Mouse (Mus musculus): Measurements from ENCODE around the gene Plekhg3.

Plekhg3 gene

DNA sequence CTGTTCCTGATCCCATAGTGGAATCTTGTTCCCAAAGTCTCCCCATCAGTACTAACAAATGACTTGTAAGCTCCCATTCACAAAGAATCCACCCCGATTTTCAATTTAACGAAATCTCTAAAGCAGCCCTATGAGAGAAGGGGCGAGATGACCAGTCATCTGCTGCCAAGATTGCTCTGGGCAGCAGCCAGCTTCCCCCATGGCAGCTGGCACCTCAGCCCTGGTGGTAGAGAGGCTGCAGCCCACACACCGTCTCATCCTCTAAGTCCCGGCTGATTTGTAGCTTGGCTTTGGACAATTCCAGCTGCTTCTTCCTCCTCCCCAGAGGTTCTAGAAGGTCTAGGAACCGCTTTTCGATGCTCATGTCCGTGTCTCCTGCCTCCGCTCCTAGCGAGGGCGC is 77.5 kb downstream of the Plekhg3 start:
- in situ Hi-C loops (cut with MboI; ENCODE audit: unreplicated experiment in 2 of 2), result no loop called here

GRCm38 (mm10) chr12:76608997-76609565 is 78.4 kb downstream of the Plekhg3 start:
- in situ Hi-C loops (cut with MboI; ENCODE audit: unreplicated experiment in 2 of 2), result no loop called here

- in situ Hi-C loops (cut with MboI; ENCODE audit: unreplicated experiment in 2 of 2), result no loop called here
Measured at GRCm38 (mm10) chr12:76612621-76613020, 81.9 kb downstream of the Plekhg3 start.

DNA sequence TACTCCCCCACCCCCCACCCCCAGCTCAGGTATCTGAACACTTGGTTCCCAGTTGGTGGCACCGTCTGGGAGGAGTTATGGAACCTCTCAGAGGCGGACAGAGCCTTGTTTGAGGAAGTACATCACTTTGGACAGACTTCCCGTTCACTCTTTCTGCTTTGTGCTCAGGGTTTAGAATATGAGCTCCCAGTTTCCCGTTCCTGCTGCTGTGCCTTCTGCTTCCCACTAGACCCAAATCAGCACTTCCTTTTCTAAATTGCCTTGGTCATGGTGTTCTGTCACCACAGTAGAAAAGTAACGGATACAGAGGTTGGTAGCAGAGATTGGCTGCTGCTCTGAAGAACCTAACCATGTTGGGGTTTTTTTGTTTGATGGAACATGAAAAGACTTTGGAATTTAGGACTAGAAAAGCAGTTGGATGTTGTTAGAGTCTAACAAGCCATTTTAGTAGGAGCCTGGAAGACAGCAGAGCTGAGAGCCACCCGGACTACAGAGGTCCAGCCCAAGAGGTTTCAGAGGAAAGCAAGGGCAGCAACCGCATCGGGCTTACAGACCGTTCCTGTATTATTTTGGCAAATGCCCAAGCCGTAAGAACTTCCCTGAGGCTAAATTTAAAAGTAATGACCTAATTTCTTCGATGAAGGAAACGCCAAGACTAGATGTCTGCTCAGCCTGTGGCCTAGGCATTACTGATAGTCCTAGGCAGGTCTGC is 84.3 kb downstream of the Plekhg3 start:
- in situ Hi-C loops (cut with MboI; ENCODE audit: unreplicated experiment in 2 of 2), result no loop called here

GRCm38 (mm10) chr12:76615580-76615937 is 84.9 kb downstream of the Plekhg3 start:
- in situ Hi-C loops (cut with MboI; ENCODE audit: unreplicated experiment in 2 of 2), result no loop called here

- in situ Hi-C loops (cut with MboI; ENCODE audit: unreplicated experiment in 2 of 2), result no loop called here
Measured at GRCm38 (mm10) chr12:76618175-76618574, 87.5 kb downstream of the Plekhg3 start.

GRCm38 (mm10) chr12:76619847-76620246 is 89.2 kb downstream of the Plekhg3 start:
- in situ Hi-C loops (cut with MboI; ENCODE audit: unreplicated experiment in 2 of 2), result no loop called here

DNA sequence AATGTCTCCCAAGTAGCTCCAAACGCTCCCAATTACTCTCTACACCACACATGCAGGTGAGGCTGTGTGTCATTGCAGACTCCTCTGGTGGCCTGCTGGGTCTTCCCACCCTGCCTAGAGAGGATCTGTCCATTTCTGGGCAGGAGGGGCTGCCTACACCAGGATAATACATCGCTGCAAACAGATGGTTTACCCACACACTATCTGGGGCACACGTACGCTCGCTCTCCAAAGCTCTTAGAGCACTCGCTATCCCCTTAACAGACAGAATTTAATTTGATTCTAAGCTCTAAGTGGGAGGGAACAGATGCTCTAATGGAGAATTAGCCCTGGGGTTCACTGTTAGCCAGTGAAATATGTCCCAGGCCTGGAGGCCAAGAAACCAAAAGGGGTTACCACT is 92.7 kb downstream of the Plekhg3 start:
- in situ Hi-C loops (cut with MboI; ENCODE audit: unreplicated experiment in 2 of 2), result no loop called here

Measured in v-Abl transformed pro-B cells (cell line).